Comparison of ENCODE assay signal across 8 mouse cellular contexts in the genomic region with DNA sequence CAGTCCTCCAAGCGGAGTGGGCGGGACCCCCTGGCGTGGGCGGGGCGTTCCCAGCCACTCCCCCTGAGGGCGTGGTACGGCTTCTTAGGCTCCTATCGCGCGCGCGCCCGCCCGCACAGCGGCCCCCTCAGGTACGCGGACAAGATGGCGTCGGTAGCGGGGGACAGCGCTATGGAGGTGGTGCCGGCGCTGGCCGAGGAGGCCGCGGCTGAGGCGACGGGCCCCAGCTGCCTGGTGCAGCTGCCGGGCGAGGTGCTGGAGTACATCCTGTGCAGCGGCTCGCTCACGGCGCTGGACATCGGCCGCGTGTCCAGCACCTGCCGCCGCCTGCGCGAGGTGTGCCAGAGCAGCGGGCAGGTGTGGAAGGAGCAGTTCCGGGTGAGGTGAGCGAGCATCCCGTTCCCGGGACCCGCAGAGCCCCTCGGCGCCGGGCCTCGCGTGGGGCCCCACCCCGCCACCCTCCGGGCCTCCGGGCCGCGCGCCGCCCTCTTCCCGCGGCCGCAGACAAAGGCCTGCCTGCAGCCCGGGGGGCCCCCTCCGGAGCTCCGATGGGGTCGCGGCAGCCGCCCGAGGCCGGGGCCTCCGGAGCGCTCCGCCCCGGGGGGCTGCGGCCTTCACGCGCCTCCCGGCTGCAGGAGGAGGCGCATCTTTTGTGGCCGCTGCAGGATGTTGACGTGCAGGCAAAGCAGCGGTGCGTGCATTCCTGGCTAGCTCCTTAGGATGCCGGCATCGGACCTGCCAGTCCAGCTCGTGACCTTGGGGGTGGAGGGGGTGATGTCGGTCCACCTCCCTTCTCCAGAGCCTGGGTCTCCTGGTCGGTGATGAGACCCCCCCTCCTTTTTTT. TPM values are rescaled to one million over a fixed set of nuclear protein-coding genes. Genes with fewer than 3 reads are reported as not detected.
DNase-seq lines count a peak whose midpoint lies in the region; ATAC-seq and TF ChIP-seq lines count a peak whose summit lies in the region.

Fbxo21 (plus strand) TSS at position 74 of the 844 bp plus-strand sequence.

- H3K4me3 ChIP-seq in cortical plate, adult 2 months (ENCODE audit: insufficient read depth, low read length): peak within 1 kb of the TSS; percentile 91

- H3K4me1 ChIP-seq in cortical plate, adult 2 months (ENCODE audit: control insufficient read depth, insufficient read depth, low read length): peaks cover 1% of the 10 kb centered on the region; the same call in 1 of the 2 replicates

- peak; percentile 81 for ATAC-seq in activated CD4-positive, CD25-positive, alpha-beta regulatory T cell, adult 4 months
- peak; percentile 97 for ATAC-seq in megakaryocyte progenitor cell, adult 5-6 weeks (replicated peaks; ENCODE audit: poor library complexity)

- peak within 1 kb of the TSS; percentile 95 for H3K27ac ChIP-seq in cortical plate, adult 2 months (ENCODE audit: insufficient read depth, low read length)

- TF ChIP-seq CTCF in cortical plate, adult 2 months (IDR thresholded peaks at IDR 0.05; ENCODE audit: extremely low read depth, insufficient read depth, low read length): no peak

- peak; percentile 54; the same call in 1 of the 2 replicates for TF ChIP-seq POLR2A in cortical plate, adult 2 months (IDR thresholded peaks at IDR 0.05; ENCODE audit: extremely low read depth, insufficient read depth, low read length)

- DNase-seq in gastrocnemius, postnatal 10 days: peak; percentile 96
- DNase-seq in induced T-regulatory cell, adult 2 months (ENCODE audit: low read depth): peak; percentile 91
- DNase-seq in left cerebral cortex, adult 9 months (ENCODE audit: low spot score in 2 of 2): peak; percentile 90 to 97
- DNase-seq in right cerebral cortex, postnatal 14 days: peak; percentile 96
- DNase-seq in urinary bladder, postnatal 36 days (ENCODE audit: low spot score in 2 of 2): peak; percentile 97 to 98

RNA-seq across cellular contexts. Expression of gene Fbxo21, which starts in this region (rescaled TPM):
- 10 to 100 TPM in 1 of 2 experiments, 1 to 10 TPM in 1; 9.8 to 12.0 TPM for polyA plus RNA-seq in activated CD4-positive, CD25-positive, alpha-beta regulatory T cell, adult 4 months (2017; shearing (Covaris generic))
- polyA plus RNA-seq in cortical plate, adult 2 months (2012; rRNA removed): 90.4 and 92.1 TPM in 2 replicates
- total RNA-seq in gastrocnemius, postnatal 10 days (2021): 10 to 100 TPM; 17.3 to 21.9 TPM
- total RNA-seq in megakaryocyte progenitor cell, adult 5-6 weeks (2015): 7.8 and 10.9 TPM in 2 replicates
- 13.1 and 13.8 TPM in 2 replicates for total RNA-seq in megakaryocyte progenitor cell, adult 5-6 weeks (2017)

Comparison
In these comparisons a context has a peak if more than half of its experiments do, and no peak if none do; other contexts are left out.
1. Peak in every context shown above with its lines: DNase-seq, ATAC-seq, H3K4me3 ChIP-seq and H3K27ac ChIP-seq.